Mouse (Mus musculus) erythroblast, embryonic 14.5 days (primary cell): Measurements from ENCODE around the gene Chrd. TPM values are rescaled to one million over a fixed set of nuclear protein-coding genes. Genes with fewer than 3 reads are reported as not detected.

ENCODE experiments used
- H3K27me3 ChIP-seq: 2 replicates; pipeline ENCODE4 v1.6.1; 2012; ENCODE audit warnings: inconsistent platforms; ENCODE audit not compliant: control insufficient read depth
- H3K36me3 ChIP-seq: 2 replicates; pipeline ENCODE4 v1.6.1; 2012; ENCODE audit warnings: mild to moderate bottlenecking, inconsistent platforms; ENCODE audit not compliant: control insufficient read depth
- H3K4me1 ChIP-seq: 2 replicates; pipeline ENCODE4 v1.6.1; 2012; ENCODE audit warnings: inconsistent platforms; ENCODE audit not compliant: control insufficient read depth
- H3K4me3 ChIP-seq: replicated peaks from 2 replicates; pipeline ENCODE3; 2012; ENCODE audit warnings: moderate library complexity, mild to moderate bottlenecking, inconsistent platforms
- H3K9me3 ChIP-seq: 2 replicates; pipeline ENCODE4 v1.6.1; 2012; ENCODE audit warnings: low read length, inconsistent platforms, mixed read lengths; ENCODE audit not compliant: control insufficient read depth
- GATA1 ChIP-seq: IDR thresholded peaks from 2 replicates; pipeline ENCODE4 v1.6.1; 2012; ENCODE audit warnings: low read length, inconsistent platforms, mixed read lengths
- TAL1 ChIP-seq: IDR thresholded peaks from 3 replicates; pipeline ENCODE4 v1.6.1; 2012; ENCODE audit warnings: low read length, inconsistent platforms, mixed read lengths
- polyA plus RNA-seq: library from polyadenylated mRNA; stranded (reverse); fragments of >175 nt; gene quantifications from 2 replicates; pipeline ENCODE4 v1.2.3, GENCODE M21; 2012

The Chrd gene
- polyA plus RNA-seq, 1 experiment: not detected

DNA sequence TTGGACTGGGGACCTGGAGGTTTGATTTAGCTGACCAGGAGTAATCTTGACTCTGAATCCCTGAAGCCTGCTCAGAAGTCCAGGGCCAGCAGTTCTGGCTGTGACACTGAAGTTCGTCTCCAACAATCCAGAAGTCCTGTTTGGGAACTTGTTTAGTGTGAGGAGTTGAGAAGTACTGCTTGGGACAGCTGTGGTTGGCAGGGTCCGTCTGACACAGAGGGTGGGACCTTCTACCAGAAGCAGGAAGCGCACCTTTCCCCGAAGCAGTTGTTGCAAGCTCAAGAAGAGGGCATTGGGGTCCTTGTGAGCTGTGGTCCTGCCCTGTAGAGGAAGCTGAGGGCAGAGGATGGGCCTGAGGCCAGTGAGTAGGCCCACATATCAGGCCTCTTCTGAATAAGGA, 7.2 kb upstream of the Chrd start:
- Histone ChIP-seq H3K4me3 (no peak overlapping the region), H3K9me3 (no peaks in the 10 kb centered on the region), H3K4me1 (peaks cover 2% of the 10 kb centered on the region; the same call in 1 of the 2 replicates), H3K27me3 (peaks cover 40% of the 10 kb centered on the region), H3K36me3 (peaks cover 14% of the 10 kb centered on the region)
- no peak for TF ChIP-seq TAL1
- TF ChIP-seq GATA1: no peak

DNA sequence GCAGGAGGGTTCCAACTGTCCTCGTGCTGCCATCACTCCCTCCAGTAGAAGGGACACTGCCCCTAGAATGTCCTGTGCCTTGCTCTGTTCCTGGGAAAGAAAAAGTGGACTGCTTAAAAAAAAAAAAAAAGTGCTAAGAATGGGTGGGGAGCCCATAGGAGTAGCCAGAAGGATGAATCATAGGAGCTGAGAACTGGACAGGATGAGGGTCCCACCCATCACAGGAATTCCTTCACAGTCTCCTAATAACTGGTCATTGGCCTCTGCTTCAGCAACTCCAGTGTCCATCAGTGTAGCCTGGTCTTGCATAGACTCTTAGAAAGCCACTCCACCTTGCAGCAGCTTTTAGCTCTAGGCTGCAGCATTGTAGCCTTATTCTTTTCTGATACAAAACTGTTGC, 6.5 kb upstream of the Chrd start:
- peaks cover 2% of the 10 kb centered on the region; the same call in 1 of the 2 replicates for H3K4me1 ChIP-seq
- peaks cover 13% of the 10 kb centered on the region for H3K36me3 ChIP-seq
- no peaks in the 10 kb centered on the region for H3K9me3 ChIP-seq
- H3K27me3 ChIP-seq: peaks cover 45% of the 10 kb centered on the region
- no peak overlapping the region for H3K4me3 ChIP-seq
- TF ChIP-seq GATA1: no peak
- no peak for TF ChIP-seq TAL1

DNA sequence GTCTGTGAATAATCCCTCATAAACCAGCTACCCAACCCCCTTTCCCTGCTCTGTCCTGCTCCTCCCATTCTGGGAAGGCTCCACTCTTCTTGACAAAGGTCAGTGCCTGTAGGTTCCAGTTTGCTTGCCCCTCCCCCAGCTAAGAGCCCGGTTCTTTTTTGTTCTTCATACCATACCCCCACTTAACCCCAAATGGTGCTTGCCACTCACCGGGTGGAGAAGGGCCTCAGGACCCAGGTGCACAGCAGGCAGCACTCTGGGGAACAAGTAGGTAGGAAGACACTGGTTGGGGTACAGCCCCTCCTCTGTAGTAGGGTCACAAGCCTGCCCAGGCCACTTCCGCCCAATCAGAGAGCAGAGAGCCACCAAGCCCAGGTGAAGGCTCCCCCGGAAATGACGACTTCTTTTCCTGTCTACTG, 2.6 kb upstream of the Chrd start:
- peaks cover 82% of the 10 kb centered on the region for H3K27me3 ChIP-seq

DNA sequence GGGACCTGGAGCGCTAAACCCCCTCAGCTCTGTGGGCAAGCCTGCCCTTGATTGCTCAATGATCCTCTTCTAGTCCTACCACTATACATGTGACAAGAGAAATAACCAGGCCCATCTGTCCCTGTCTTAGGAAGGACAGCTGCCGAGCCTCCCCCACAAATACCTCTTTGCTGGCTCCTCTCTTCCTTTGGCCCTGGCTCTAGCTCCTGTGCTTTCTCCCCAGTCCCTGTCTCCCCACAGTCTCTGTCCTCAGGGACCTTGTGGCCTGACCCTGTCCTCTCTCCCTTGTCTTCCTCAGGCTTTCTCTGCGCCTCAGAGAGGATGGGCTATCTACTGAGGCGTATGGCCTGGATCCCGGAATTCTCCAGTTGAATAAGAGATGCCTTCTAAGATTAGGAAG, 1.2 kb upstream of the Chrd start:
- Histone ChIP-seq H3K27me3 (peaks cover 86% of the 10 kb centered on the region), H3K4me3 (no peak overlapping the region), H3K9me3 (peaks cover 3% of the 10 kb centered on the region; the same call in 1 of the 2 replicates), H3K4me1 (peaks cover 3% of the 10 kb centered on the region; the same call in 1 of the 2 replicates), H3K36me3 (no peaks in the 10 kb centered on the region)
- no peak for TF ChIP-seq GATA1
- no peak for TF ChIP-seq TAL1

More for the DNA sequence above, 2.6 kb upstream of the Chrd start:
- peaks cover 2% of the 10 kb centered on the region; the same call in 1 of the 2 replicates for H3K4me1 ChIP-seq
- no peaks in the 10 kb centered on the region for H3K36me3 ChIP-seq
- TF ChIP-seq GATA1 (no peak), TAL1 (no peak)
- peaks cover 3% of the 10 kb centered on the region; the same call in 1 of the 2 replicates for H3K9me3 ChIP-seq
- peak overlapping the region; percentile 36 for H3K4me3 ChIP-seq

DNA sequence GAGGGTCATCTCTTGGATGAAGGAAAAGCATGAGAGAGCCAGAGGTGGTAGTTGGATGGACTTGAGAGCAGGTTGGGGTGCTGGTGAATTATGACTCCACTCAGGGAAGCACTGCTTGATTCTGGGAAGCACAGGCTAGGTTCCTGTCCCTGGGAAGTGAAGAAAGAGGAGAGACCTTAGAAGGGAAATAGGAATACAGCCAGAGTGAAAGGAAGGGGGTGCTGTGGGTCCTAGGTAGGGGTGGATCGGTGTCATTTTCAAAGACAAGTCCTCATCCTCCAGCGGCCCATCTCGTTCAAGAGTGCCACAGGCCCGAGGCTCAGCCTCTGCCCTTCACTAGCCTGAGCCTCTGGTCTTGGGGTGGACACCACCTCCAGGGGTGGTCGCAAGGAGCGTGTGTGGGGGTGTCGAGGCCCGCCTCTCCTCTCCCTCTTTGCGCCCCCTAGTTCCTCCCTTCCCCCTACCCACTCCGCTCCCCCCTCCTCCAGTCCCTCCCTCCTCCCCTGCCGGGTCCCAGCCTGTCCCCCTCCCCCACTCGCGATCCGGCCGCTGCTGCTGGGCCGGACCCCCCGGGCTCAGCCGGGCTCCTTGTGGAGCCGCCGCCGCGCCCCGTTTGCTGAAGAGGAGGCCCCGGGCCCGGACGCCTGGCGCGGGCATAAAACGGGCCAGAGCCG, 539 bp upstream of the Chrd start:
- peaks cover 3% of the 10 kb centered on the region; the same call in 1 of the 2 replicates for H3K9me3 ChIP-seq
- H3K4me1 ChIP-seq: peaks cover 3% of the 10 kb centered on the region; the same call in 1 of the 2 replicates
- TF ChIP-seq TAL1 (no peak), GATA1 (no peak)
- H3K27me3 ChIP-seq: peaks cover 87% of the 10 kb centered on the region
- no peaks in the 10 kb centered on the region for H3K36me3 ChIP-seq
- H3K4me3 ChIP-seq: peak overlapping the region; percentile 18

DNA sequence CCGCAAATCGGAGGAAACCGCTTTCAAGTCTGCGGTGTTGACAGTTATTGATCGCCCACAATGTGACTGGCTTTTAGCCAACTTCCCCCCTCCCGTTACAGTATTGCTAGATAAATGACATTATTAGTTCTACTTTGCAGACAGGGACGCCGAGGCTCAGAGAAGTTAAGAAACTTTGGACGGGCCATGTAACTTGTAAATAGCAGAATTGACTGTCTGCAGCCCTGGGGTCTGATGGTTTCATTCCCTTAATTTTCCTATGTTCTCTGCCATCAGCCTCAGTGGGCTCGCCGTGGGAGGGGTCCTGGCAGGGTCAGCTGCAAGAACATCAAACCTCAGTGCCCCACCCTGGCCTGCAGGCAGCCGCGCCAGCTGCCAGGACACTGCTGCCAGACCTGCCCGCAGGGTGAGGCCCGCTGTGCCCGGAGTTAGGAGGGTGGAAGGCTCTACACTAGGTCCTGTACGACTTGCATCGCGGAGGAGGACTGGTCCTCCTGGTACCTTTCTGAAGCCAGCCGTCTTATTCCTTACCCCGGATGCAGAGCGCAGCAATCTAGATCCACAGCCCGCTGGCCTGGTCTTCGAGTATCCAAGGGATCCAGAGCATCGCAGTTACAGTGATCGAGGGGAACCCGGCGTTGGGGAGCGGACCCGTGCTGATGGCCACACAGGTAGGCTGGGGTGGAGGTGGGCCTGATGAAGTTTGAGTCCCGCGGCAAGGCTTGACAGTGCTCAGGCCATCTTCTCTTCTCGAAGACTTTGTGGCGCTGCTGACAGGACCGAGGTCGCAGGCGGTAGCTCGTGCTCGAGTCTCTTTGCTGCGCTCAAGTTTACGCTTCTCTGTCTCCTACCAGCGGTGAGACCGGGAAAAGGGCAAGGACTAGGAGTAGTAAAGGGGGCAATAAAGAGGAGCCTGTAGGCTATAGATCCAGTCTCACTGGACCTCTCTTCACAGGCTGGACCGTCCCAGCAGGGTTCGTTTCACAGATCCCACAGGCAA, 1.1 kb downstream of the Chrd start, which contains the start of gene Thpo:
Thpo (minus strand) TSS at position 781 of the 1,000 bp plus-strand sequence.
- peak within 1 kb of the TSS; percentile 27 for H3K4me3 ChIP-seq
- no peaks in the 10 kb centered on the region for H3K36me3 ChIP-seq
- H3K9me3 ChIP-seq: peaks cover 3% of the 10 kb centered on the region
- H3K27me3 ChIP-seq: peaks cover 77% of the 10 kb centered on the region
- peaks cover 3% of the 10 kb centered on the region; the same call in 1 of the 2 replicates for H3K4me1 ChIP-seq
- TF ChIP-seq GATA1 (no peak), TAL1 (no peak)

DNA sequence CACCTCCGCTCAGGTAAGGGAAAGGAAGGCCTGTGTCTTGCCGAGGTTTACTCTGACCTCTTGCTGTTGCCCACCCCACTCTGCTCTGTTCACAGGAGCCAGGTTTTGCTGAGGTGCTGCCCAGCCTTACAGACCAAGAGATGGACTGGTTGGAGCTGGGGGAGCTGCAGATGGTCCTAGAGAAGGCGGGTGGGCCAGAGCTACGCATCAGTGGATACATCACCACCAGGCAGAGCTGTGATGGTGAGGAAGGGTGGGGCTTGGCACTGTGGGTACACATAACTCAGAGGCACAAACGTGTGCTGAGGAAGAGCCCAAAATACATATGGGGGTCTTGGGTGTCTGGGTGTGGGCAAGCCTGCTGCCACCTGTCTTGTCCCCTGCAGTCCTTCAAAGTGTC, 2.7 kb downstream of the Chrd start:
- no peak for TF ChIP-seq TAL1
- TF ChIP-seq GATA1: no peak
- Histone ChIP-seq H3K27me3 (peaks cover 66% of the 10 kb centered on the region), H3K4me1 (peaks cover 3% of the 10 kb centered on the region; the same call in 1 of the 2 replicates), H3K9me3 (peaks cover 3% of the 10 kb centered on the region), H3K36me3 (no peaks in the 10 kb centered on the region), H3K4me3 (no peak overlapping the region)

DNA sequence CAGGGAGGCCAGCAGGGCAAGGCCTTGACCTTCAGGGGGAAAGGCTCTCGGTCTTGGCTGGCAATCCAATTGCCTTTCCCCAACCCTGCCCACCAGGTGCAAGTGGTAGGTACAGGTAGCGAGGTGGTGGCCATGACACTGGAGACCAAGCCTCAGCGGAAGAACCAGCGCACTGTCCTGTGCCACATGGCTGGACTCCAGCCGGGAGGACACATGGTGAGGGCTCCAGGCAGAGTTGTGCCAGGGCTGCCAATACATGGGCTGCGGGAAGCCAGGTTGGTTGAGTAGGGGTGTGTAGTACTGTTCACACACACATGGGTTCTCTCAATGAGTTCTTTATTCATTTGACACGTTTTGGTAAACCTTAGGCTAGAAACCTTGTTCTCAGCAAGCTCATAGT, 3.2 kb downstream of the Chrd start:
- Histone ChIP-seq H3K9me3 (peaks cover 3% of the 10 kb centered on the region), H3K4me3 (no peak overlapping the region), H3K36me3 (no peaks in the 10 kb centered on the region), H3K4me1 (peaks cover 3% of the 10 kb centered on the region; the same call in 1 of the 2 replicates), H3K27me3 (peaks cover 61% of the 10 kb centered on the region)
- TF ChIP-seq TAL1 (no peak), GATA1 (no peak)
